Mouse (Mus musculus): Measurements from ENCODE around the gene Papln.

Papln gene

GRCm38 (mm10) chr12:83768235-83768899 is 4.9 kb downstream of the Papln start:
- DNase-seq (ENCODE audit: low spot score), result no peak

GRCm38 (mm10) chr12:83770418-83771256 is 7.2 kb downstream of the Papln start:
- DNase-seq (ENCODE audit: low spot score), result peak; percentile 88

DNA sequence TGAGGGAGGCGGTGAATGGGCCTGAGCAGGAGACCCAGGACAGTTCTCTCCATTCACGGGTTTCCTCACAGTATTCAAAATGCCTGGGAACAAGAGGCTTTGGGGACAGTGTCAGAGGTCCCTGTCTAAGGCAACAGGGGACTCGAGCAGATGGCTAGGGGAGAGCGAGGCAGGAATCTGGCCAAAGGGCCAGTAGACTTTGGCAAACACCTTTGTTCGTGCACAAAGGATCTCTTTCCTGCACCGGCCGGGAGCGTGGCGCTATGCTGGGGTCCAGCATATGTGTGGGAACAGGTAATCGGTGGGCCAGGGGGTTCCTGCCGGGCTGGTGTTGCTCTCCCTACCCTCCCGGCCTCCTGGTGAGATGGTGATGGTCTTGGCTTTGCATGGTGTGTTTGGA is 12.2 kb downstream of the Papln start:
- no peak for DNase-seq (ENCODE audit: low spot score)

DNA sequence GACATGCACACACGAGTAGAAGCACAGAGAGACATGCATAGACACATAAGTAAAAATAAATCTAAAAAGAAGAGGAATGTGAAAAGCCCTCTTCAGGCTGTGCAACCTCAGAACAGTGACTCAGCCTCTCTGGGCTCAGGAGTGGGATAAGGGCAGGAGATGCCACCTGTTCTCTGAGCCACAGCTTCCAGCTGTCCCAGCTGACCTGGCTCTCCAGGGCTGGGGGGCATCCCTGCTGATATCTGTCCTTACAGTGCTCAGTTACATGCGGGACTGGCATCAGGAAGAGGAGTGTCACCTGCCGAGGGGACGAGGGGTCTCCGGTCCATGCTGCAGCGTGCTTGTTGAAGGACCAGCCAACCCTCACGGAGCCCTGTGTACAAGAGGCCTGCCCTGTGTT is 13.3 kb downstream of the Papln start:
- no peak for DNase-seq (ENCODE audit: low spot score)

DNA sequence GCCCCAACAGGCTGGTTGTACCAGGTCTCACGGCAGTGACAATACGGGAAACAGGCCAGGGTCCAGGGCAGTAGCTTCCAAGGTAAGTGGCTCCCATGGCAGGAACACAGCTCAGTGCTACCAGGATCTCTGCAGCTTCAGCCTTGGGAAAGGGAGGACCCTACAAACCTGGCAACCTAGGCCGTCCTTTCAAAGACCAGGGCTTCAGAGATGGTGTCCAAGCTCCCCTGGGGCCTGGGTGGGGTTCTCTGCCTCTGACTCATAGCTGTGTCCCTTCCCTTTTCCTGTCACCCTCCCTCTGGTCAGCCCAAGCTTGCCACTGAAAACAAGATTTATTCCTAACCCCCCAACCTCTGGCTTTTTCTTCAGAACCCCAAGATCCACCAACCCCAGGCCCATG is 16.7 kb downstream of the Papln start:
- no peak for DNase-seq (ENCODE audit: low spot score)

- DNase-seq (ENCODE audit: low spot score), result no peak
Observed at GRCm38 (mm10) chr12:83781204-83781603, 17.8 kb downstream of the Papln start.

DNA sequence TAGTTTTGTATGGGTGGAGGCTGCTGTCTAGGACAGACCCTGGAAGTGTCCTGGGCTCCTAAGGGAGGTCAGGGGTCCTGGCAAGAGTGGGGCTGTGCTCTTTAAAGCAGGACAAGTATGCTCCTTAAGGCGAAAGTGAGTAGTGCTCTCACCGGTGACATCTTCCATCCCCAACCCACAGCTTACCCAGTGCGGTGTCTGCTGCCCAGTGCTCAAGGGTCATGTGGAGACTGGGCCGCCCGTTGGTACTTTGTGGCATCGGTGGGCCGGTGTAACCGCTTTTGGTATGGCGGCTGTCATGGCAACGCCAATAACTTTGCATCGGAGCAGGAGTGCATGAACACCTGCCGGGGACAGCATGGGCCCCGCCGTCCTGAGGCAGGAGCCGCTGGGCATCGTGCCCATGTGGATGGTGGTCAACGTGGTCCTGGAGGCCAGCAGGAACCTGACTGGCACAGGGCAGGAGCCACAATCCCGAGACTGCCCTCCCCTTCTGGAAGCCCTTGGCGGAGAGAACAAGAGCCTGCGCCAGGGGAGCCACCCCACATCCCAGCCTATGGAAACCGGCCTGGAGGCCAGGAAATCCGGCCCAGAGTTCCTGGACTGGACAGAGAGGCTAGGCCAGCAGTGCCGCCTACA is 18.3 kb downstream of the Papln start:
- DNase-seq (ENCODE audit: low spot score), result no peak

- no peak for DNase-seq (ENCODE audit: low spot score)
Observed at GRCm38 (mm10) chr12:83782669-83783068, 19.2 kb downstream of the Papln start.

- DNase-seq (ENCODE audit: low spot score), result no peak
Observed at GRCm38 (mm10) chr12:83785305-83785704, 21.9 kb downstream of the Papln start.

DNA sequence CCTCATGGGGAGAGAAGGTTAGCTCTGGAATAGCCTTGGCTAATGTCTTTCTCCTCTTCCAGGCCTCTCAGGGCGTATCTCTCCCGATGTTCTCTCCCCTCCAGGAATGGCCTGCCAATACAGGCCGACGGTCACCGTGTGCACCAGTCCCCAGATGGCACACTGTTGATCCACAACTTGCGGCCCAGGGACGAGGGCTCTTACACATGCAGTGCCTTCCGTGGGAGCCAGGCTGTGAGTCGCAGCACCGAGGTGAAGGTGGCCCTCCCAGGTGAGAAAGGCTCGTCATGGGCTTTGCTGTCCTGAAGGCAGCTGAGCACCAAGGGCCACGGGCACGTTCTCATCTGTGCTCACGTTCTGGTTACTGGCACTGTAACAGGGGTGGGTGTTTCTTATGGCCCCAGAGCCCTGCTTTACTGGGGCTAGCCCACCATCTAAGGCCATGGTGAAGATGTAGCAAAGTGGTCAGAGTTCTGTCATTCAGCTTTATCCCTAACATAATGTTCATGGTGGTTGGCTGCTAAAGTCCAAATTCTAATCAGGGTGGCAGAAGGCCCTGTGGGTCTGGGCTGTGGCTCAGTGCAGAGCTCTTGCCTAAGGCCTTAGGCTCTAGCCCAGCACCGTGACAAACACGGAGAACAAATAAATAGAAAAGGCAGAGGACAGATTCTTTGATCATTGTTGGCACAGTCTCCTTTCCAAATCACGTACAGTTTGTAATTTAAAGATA is 25.8 kb downstream of the Papln start:
- DNase-seq (ENCODE audit: low spot score), result no peak

DNA sequence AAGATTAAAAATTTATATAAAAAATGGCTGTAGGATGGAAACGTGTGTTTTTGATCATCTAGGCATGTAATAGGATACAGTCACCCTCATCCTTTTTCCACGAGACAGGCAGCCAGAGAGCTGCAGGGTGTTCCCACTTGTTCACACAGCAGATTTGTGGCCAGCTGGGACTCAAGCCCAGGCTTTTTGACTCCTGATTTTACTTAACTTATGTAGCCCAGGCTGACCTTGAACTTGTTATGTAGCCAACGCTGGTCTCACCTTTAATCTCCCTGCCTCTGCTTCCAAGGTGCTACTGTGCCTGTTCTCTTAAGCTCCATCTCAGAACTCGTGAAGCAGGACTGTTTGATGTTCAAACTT is 26.3 kb downstream of the Papln start:
- no peak for DNase-seq (ENCODE audit: low spot score)

DNA sequence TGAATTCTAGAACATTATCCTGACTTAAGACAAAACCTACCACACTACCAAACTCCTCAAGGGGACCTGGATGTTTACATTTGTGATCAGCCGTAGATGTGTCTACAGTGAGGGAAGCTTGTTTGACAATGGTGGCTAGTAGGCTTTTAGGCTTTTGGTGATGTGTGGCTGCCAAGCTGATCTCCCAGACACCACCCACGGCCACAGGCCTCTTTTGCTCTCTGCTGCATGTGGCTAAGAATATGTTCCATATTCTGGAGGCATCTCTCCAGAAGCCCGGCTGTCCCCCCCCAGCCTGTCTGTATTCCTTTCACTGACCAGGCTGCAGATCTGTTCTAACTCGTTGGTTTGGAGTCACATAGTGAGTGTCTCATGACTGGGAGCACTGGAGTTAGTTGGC is 27.3 kb downstream of the Papln start:
- DNase-seq (ENCODE audit: low spot score), result no peak

DNA sequence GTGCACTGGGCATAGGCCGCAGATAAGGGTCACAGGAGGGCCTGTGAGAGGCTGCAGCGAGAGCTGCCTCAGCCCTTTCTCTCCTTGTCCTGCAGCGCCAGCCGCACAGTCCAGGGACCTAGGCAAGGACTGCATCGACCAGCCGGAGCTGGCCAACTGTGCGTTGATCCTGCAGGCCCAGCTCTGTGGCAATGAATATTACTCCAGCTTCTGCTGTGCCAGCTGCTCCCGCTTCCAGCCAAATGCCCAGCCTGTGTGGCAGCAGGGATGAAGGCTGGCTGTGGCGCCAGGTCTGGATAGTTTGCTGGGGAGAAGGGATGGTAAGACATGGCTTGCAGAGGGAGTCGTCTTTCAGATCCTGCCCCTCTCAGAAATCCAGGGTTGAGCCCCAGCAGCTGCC is 28.3 kb downstream of the Papln start:
- DNase-seq (ENCODE audit: low spot score), result no peak

- DNase-seq (ENCODE audit: low spot score), result no peak
Observed at GRCm38 (mm10) chr12:83792706-83793410, 29.4 kb downstream of the Papln start.

- DNase-seq (ENCODE audit: low spot score), result no peak
Observed at GRCm38 (mm10) chr12:83795051-83795450, 31.6 kb downstream of the Papln start.

- DNase-seq (ENCODE audit: low spot score), result no peak
Observed at GRCm38 (mm10) chr12:83795586-83795985, 32.2 kb downstream of the Papln start.

- no peak for DNase-seq (ENCODE audit: low spot score)
Observed at GRCm38 (mm10) chr12:83798313-83798712, 34.9 kb downstream of the Papln start.

DNA sequence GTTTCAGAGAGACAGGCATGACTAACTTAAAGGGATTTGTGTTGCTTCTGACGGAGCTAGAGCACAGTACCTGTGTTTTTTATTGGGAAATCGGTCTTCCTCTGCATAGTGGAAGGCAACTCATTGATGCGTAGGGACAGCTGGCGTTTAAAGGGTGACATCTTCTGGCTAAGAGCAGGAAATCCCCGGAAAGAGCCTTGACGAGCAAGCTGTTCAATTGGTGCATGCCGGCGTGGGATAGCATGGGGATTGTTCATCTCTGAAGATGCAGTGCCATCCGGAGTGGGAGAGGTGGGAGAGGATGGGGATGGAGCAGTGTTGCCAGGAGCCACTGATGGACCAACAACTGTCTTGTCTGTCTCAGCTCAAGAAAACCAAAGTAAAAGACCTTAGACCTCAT is 37.5 kb downstream of the Papln start:
- peak; percentile 25 for DNase-seq (ENCODE audit: low spot score)

DNA sequence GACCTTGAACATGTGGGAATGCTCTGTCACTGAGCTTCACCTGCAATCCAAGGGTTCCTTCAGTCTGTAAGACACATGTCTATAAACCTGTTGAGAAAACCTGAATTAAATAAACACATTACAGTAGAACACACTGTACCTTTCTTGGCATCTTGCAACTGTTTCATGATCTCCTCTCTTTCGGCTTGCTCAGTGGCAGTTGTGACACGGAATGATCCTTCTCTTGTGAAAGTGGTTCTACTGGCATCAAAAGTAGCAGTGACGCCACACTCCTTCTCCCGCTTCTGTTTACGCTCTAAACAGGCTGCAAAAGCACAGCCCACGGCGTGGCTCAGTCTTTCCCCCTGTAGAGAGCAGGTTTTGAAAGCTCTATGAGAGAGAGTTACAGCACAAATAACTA is 40.2 kb downstream of the Papln start:
- no peak for DNase-seq (ENCODE audit: low spot score)

- no peak for DNase-seq (ENCODE audit: low spot score)
Observed at GRCm38 (mm10) chr12:83811901-83812300, 48.5 kb downstream of the Papln start.

- DNase-seq (ENCODE audit: low spot score), result no peak
Observed at GRCm38 (mm10) chr12:83816616-83817015, 53.2 kb downstream of the Papln start.

- no peak for DNase-seq (ENCODE audit: low spot score)
Observed at GRCm38 (mm10) chr12:83830424-83830823, 67.0 kb downstream of the Papln start.

Data from embryo, embryonic 10 days (tissue).